Mouse (Mus musculus) midbrain, postnatal 0 days (tissue): ENCODE measurements around the gene Atl1. TPM values are rescaled to one million over a fixed set of nuclear protein-coding genes. Genes with fewer than 3 reads are reported as not detected.
A peak's percentile ranks its signal among the peaks of the same experiment; 100 is the strongest.

Experiments
- ATAC-seq: fragments of 200-750 bp; cut with Nextera tagmentation; 2 replicates; pipeline ENCODE4 v1.8.0; 2017; ENCODE audit warnings: moderate number of reproducible peaks, mild to moderate bottlenecking, moderate TSS enrichment, moderate library complexity; ENCODE audit not compliant: low FRiP score
- DNase-seq: peaks from one replicate; pipeline ENCODE4 v3.0.0-alpha.2; 2015; ENCODE audit warnings: low spot score
- H3K27ac ChIP-seq: fragments of 300-500 bp; sonication (generic); 2 replicates; pipeline ENCODE4 v1.5.1; 2014; ENCODE audit warnings: low read depth, mild to moderate bottlenecking, low read length, mixed read lengths
- H3K27me3 ChIP-seq: fragments of 300-500 bp; sonication (generic); 2 replicates; pipeline ENCODE4 v1.6.1; 2014; ENCODE audit warnings: low read length, control low read depth, mixed read lengths; ENCODE audit not compliant: insufficient read depth
- H3K36me3 ChIP-seq: fragments of 300-500 bp; sonication (generic); 2 replicates; pipeline ENCODE4 v1.6.1; 2014; ENCODE audit warnings: low read length, control low read depth, mixed read lengths; ENCODE audit not compliant: insufficient read depth
- H3K4me1 ChIP-seq: fragments of 300-500 bp; sonication (generic); 2 replicates; pipeline ENCODE4 v1.6.1; 2014; ENCODE audit warnings: mild to moderate bottlenecking, control low read depth, antibody characterized with exemption, low read length, mixed read lengths; ENCODE audit not compliant: insufficient read depth
- H3K4me2 ChIP-seq: fragments of 300-500 bp; sonication (generic); 2 replicates; pipeline ENCODE4 v1.6.1; 2014; ENCODE audit warnings: low read depth, mild to moderate bottlenecking, low read length, mixed read lengths; ENCODE audit not compliant: poor library complexity, severe bottlenecking
- H3K4me3 ChIP-seq: fragments of 300-500 bp; sonication (generic); 2 replicates; pipeline ENCODE4 v1.5.1; 2014; ENCODE audit warnings: low read depth, mild to moderate bottlenecking, low read length, moderate library complexity
- H3K9ac ChIP-seq: fragments of 300-500 bp; sonication (generic); replicated peaks from 2 replicates; pipeline ENCODE4 v1.6.1; 2014; ENCODE audit warnings: mild to moderate bottlenecking, low read length, moderate library complexity, mixed read lengths; ENCODE audit not compliant: poor library complexity, severe bottlenecking
- H3K9me3 ChIP-seq: fragments of 300-500 bp; sonication (generic); 2 replicates; pipeline ENCODE4 v1.6.1; 2016; ENCODE audit warnings: low read length, control low read depth
- CTCF ChIP-seq: IDR thresholded peaks from 2 replicates; pipeline ENCODE4 v1.5.1; 2016; ENCODE audit warnings: antibody characterized with exemption, mild to moderate bottlenecking
- WGBS: fragments of 180-500 bp; shearing (Covaris S2); extraction: QIAGEN DNeasy Blood & Tissue Kit; methylation state at CpG from one replicate; pipeline ENCODE4 v1.1.7; 2014; 5-methylcytosine and 5-hydroxymethylcytosine counted together
- polyA plus RNA-seq: library from polyadenylated mRNA; unstranded; fragments of >200 nt; fragmentation: Nextera tagmentation; extraction: Ambion mirVana; gene quantifications from 2 replicates; pipeline ENCODE4 v1.2.1, GENCODE M21; 2015
- total RNA-seq: library from RNA; depleted of rRNA; stranded (reverse); fragments of >200 nt; gene quantifications from 2 replicates; pipeline ENCODE4 v1.2.3, GENCODE M21; 2014

Atl1 gene
- total and polyA plus RNA-seq, 2 experiments from 2014 or later: 121 to 179 TPM

DNA sequence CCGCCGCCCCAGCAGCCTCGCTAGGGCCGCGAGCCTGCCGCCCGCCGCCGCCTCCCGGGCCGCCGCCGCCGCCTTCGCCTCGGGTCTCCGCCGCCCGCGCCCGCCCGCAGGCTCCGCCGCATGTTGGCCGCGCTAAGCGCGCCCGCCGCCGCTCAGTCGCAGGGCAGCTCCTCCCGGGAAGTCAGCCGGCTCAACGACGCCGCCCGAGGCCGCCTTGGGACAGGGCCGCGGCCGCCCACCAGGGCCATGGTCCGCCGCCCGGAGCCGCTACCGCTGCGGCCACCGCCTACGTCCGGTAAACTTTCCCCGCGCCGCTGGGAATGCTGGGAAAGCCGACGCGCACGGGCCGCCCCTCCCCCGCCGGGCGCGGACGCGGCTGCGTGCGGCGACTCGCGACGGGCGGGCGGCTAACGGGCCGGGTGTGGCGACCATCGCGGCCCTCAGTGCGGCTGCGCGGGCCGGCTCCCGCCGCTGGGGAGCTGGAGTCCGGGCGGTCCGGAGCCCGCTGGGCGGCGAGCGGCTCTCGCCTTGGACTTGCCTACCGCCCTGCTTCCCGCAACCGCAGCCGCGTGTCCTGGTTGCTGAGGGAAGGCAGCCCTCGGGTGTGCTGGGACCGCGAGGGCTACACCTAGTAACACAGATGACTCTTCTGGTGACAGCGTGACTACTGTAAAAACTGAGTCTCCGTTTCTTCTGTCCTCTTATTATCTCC, 94.5 kb downstream of the Atl1 start, which contains the start of gene Sav1:
Gene Sav1 (minus strand): TSS at position 217 of the 712 bp plus-strand sequence.
- no peaks in the 10 kb centered on the region for H3K36me3 ChIP-seq
- peak within 1 kb of the TSS; percentile 96 for H3K4me3 ChIP-seq
- DNase-seq (peak; percentile 82), ATAC-seq (peak; percentile 93)
- H3K9me3 ChIP-seq: no peaks in the 10 kb centered on the region
- peak within 1 kb of the TSS; percentile 89 for H3K9ac ChIP-seq
- peak within 1 kb of the TSS; percentile 83 for H3K4me2 ChIP-seq
- H3K4me1 ChIP-seq: no peaks in the 10 kb centered on the region
- no peak for TF ChIP-seq CTCF
- H3K27ac ChIP-seq: peak within 1 kb of the TSS; percentile 85
- no peaks in the 10 kb centered on the region for H3K27me3 ChIP-seq
- WGBS: 4% methylated on average over 53 of the region's 102 CpGs

- H3K4me1 ChIP-seq: no peaks in the 10 kb centered on the region
- H3K27ac ChIP-seq: no peak overlapping the region
- TF ChIP-seq CTCF: no peak
- no peak for ATAC-seq
- H3K36me3 ChIP-seq: no peaks in the 10 kb centered on the region
- no peak overlapping the region for H3K4me3 ChIP-seq
- no peak for DNase-seq
- H3K27me3 ChIP-seq: no peaks in the 10 kb centered on the region
- H3K9me3 ChIP-seq: no peaks in the 10 kb centered on the region
- no peak overlapping the region for H3K9ac ChIP-seq
- 53% methylated on average over 3 of the region's 3 CpGs for WGBS
- H3K4me2 ChIP-seq: no peak overlapping the region
Measured at GRCm38 (mm10) chr12:69995382-69995781, 103.0 kb downstream of the Atl1 start.

GRCm38 (mm10) chr12:69998186-69998983, 106.0 kb downstream of the Atl1 start:
- Histone ChIP-seq H3K36me3 (no peaks in the 10 kb centered on the region), H3K27me3 (no peaks in the 10 kb centered on the region), H3K9ac (no peak overlapping the region), H3K4me1 (no peaks in the 10 kb centered on the region), H3K4me3 (no peak overlapping the region), H3K27ac (no peak overlapping the region), H3K9me3 (no peaks in the 10 kb centered on the region), H3K4me2 (no peak overlapping the region)
- ATAC-seq (no peak), DNase-seq (no peak)
- WGBS: 88% methylated on average over 13 of the region's 13 CpGs
- TF ChIP-seq CTCF: no peak

DNA sequence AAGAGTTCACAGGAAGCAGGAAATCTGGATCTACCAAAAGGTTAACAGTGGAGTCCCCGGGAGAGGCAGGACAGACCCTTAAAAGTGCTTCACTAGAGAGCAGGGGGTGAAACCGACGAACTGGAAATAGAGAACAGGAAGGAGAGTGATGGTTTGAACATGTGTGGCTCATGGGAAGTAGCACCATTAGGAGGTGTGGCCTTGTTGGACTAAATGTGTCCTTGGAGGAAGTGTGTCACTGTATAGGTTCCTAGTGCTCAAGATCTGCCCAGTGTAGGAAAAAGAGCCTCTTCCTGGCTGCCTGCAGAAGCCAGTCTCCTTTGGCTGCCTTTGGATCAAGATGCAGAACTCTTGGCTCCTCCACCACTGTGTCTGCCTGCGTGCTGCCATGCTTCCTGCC, 112.7 kb downstream of the Atl1 start:
- no peak for DNase-seq
- H3K4me2 ChIP-seq: no peak overlapping the region
- no peaks in the 10 kb centered on the region for H3K9me3 ChIP-seq
- no peak for ATAC-seq
- H3K9ac ChIP-seq: no peak overlapping the region
- no peaks in the 10 kb centered on the region for H3K27me3 ChIP-seq
- no peak for TF ChIP-seq CTCF
- no peak overlapping the region for H3K4me3 ChIP-seq
- H3K4me1 ChIP-seq: no peaks in the 10 kb centered on the region
- no peak overlapping the region for H3K27ac ChIP-seq
- no peaks in the 10 kb centered on the region for H3K36me3 ChIP-seq
- 76% methylated on average over 4 of the region's 4 CpGs for WGBS

- 88% methylated on average over 4 of the region's 4 CpGs for WGBS
- ATAC-seq (no peak), DNase-seq (no peak)
- no peak for TF ChIP-seq CTCF
- Histone ChIP-seq H3K27ac (no peak overlapping the region), H3K4me1 (no peaks in the 10 kb centered on the region), H3K36me3 (peaks cover 14% of the 10 kb centered on the region), H3K9ac (no peak overlapping the region), H3K4me3 (no peak overlapping the region), H3K4me2 (no peak overlapping the region), H3K27me3 (no peaks in the 10 kb centered on the region), H3K9me3 (no peaks in the 10 kb centered on the region)
Measured at GRCm38 (mm10) chr12:70010356-70010755, 117.9 kb downstream of the Atl1 start.

GRCm38 (mm10) chr12:70011681-70012080, 119.3 kb downstream of the Atl1 start:
- WGBS: 44% methylated on average over 5 of the region's 5 CpGs
- Histone ChIP-seq H3K27ac (no peak overlapping the region), H3K9me3 (no peaks in the 10 kb centered on the region), H3K9ac (no peak overlapping the region), H3K4me2 (no peak overlapping the region), H3K27me3 (no peaks in the 10 kb centered on the region), H3K4me3 (no peak overlapping the region), H3K4me1 (no peaks in the 10 kb centered on the region), H3K36me3 (peaks cover 21% of the 10 kb centered on the region)
- TF ChIP-seq CTCF: no peak
- ATAC-seq (no peak), DNase-seq (no peak)
